ENCODE assay signal across 8 mouse cellular contexts in the genomic region with DNA sequence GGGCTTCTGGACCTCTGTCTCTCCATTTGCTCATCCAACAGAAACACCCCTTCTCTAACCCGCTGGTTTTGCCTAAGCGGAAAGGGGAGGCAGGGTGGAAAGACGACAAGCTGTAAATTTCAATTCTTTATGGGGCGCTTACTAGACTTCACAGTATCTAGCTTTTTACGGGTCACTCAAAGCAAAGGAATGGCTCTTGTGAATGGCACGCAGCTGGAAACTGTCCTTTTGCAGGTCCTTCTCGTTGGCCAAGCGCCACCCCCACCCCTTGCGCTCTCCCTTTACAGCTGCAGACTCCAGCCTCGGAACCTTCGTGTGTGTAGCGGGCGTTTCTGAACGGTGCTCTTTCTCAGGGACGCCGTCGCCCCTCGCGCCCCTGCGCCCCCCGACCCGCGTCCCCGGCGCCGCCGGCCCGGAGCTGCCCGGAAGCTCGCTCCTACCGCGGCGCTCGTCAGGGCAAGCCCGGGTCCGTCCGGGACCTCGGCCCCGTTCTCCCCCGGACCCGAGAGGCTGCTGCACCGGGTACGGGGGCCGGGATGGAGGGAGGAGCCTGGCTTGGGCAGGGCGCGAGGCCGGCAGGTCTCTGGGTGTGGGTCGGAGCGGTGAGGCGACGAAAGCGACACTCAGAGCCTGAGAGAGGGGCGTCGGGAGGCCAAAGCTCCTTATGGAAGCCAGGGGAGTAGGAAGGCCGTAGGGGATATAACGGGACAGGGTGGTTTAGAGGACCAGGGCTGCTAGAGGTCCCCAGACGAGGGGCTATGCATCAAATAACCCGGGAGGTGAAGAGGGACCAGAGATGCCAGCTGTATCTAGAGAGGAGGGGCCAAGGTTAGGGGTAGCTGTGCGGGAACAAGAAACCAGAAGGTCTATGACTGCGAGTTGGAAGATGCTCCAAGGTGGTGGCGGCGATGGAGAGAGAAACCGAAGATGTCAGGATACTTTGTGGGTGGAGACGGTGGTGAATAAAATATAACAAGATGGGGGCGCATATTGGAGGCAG. TPM values are rescaled to one million over a fixed set of nuclear protein-coding genes. Genes with fewer than 3 reads are reported as not detected.
DNase-seq lines count a peak whose midpoint lies in the region; ATAC-seq and TF ChIP-seq lines count a peak whose summit lies in the region.

A gene (plus strand): TSS at position 346 of the 1,000 bp plus-strand sequence.

- peak within 1 kb of the TSS; percentile 75 to 79 for H3K4me3 ChIP-seq in MEL (ENCODE audit: control insufficient read depth in 1 of 2, insufficient read depth in 1 of 2, low read depth in 2 of 2, low read length in 2 of 2)
- peak within 1 kb of the TSS; percentile 69 for H3K4me3 ChIP-seq in cerebellum, adult 2 months (replicated peaks; ENCODE audit: insufficient read depth, low read depth, low read length)
- peak within 1 kb of the TSS; percentile 80 for H3K4me3 ChIP-seq in lung, postnatal 0 days (ENCODE audit: low read depth, low read length)

- ATAC-seq in hematopoietic stem cell, adult 5-6 weeks (replicated peaks in 1 of 2; ENCODE audit: insufficient read depth in 1 of 2, low FRiP score in 2 of 2, low TSS enrichment in 1 of 2, low read depth in 1 of 2, poor library complexity in 2 of 2, severe bottlenecking in 2 of 2) = peak; percentile 48 to 52; a peak in 3 of 4 replicates
- peak; percentile 88 for ATAC-seq in lung, postnatal 0 days

- H3K27me3 ChIP-seq in MEL (ENCODE audit: control insufficient read depth in 1 of 2, insufficient read depth in 2 of 2, low read length in 2 of 2) = no peaks in the 10 kb centered on the region
- H3K27me3 ChIP-seq in cerebellum, adult 2 months (ENCODE audit: control insufficient read depth, insufficient read depth, low read length) = no peaks in the 10 kb centered on the region
- H3K27me3 ChIP-seq in lung, postnatal 0 days (replicated peaks; ENCODE audit: insufficient read depth, low read length) = peaks cover 35% of the 10 kb centered on the region

- TF ChIP-seq CTCF in MEL (IDR thresholded peaks at IDR 0.05 in 2 of 3, conservative IDR thresholded peaks at IDR 0.05 in 1 of 3; ENCODE audit: control insufficient read depth in 1 of 3, insufficient read depth in 1 of 3, low read depth in 2 of 3, low read length in 3 of 3, poor library complexity in 1 of 3, severe bottlenecking in 1 of 3) = no peak
- no peak for TF ChIP-seq CTCF in cerebellum, adult 2 months (IDR thresholded peaks at IDR 0.05; ENCODE audit: borderline replicate concordance, insufficient read depth, low read depth, low read length)
- no peak for TF ChIP-seq CTCF in lung, postnatal 0 days (IDR thresholded peaks at IDR 0.05)

- H3K4me2 ChIP-seq in lung, postnatal 0 days (replicated peaks; ENCODE audit: low read depth, low read length) = peak within 1 kb of the TSS; percentile 94

- TF ChIP-seq RAD21 in MEL (IDR thresholded peaks at IDR 0.05; ENCODE audit: low read depth, low read length) = no peak

- H3K9ac ChIP-seq in MEL (ENCODE audit: control insufficient read depth, low read depth, low read length, poor library complexity, severe bottlenecking) = peak within 1 kb of the TSS; percentile 78
- H3K9ac ChIP-seq in lung, postnatal 0 days (replicated peaks; ENCODE audit: low read depth) = peak within 1 kb of the TSS; percentile 67

- peak; percentile 76 for DNase-seq in MEL (ENCODE audit: low read depth, low spot score)
- DNase-seq in cerebellum, adult 2 months = peak; percentile 84 to 91
- peak in 1 of 2 experiments; percentile 72 for DNase-seq in frontal cortex, adult 2 months (ENCODE audit: extremely low spot score in 1 of 2, low spot score in 1 of 2)
- DNase-seq in layer of hippocampus, postnatal 10 days (ENCODE audit: low spot score in 2 of 2) = peak; percentile 84 to 87
- peak; percentile 81 for DNase-seq in lung, postnatal 0 days (ENCODE audit: low spot score)
- DNase-seq in ovary, postnatal 10 days (ENCODE audit: low spot score) = peak; percentile 69
- DNase-seq in thymus, postnatal 36 days = peak; percentile 61 to 62

- H3K9me3 ChIP-seq in MEL (replicated peaks; ENCODE audit: insufficient read depth, low read length) = no peaks in the 10 kb centered on the region
- H3K9me3 ChIP-seq in lung, postnatal 0 days (ENCODE audit: low read length) = no peaks in the 10 kb centered on the region

- H3K36me3 ChIP-seq in MEL (ENCODE audit: control insufficient read depth in 1 of 2, insufficient read depth in 2 of 2, low read length in 2 of 2) = no peaks in the 10 kb centered on the region
- no peaks in the 10 kb centered on the region for H3K36me3 ChIP-seq in lung, postnatal 0 days (ENCODE audit: insufficient read depth, low read length)

- 1% methylated on average over 65 of the region's 65 CpGs for WGBS in cerebellum, adult 2 months
- WGBS in lung, postnatal 0 days = 3% methylated on average over 63 of the region's 65 CpGs

- no peaks in the 10 kb centered on the region for H3K4me1 ChIP-seq in MEL (ENCODE audit: control insufficient read depth in 1 of 2, insufficient read depth in 2 of 2, low read length in 2 of 2)
- H3K4me1 ChIP-seq in cerebellum, adult 2 months (ENCODE audit: control insufficient read depth, insufficient read depth, low read length) = peaks cover 13% of the 10 kb centered on the region
- H3K4me1 ChIP-seq in lung, postnatal 0 days (ENCODE audit: insufficient read depth, low read depth, low read length) = peaks cover 20% of the 10 kb centered on the region

- peak in 1 of 2 experiments; percentile 10; a peak in 1 of 4 replicates for TF ChIP-seq EP300 in MEL (IDR thresholded peaks at IDR 0.05; ENCODE audit: low read depth in 1 of 2, low read length in 2 of 2)
- no peak for TF ChIP-seq EP300 in lung, postnatal 0 days (IDR thresholded peaks at IDR 0.05)

- H3K27ac ChIP-seq in MEL (ENCODE audit: control insufficient read depth, low read depth, low read length) = peak within 1 kb of the TSS; percentile 34
- peak within 1 kb of the TSS; percentile 10 for H3K27ac ChIP-seq in cerebellum, adult 2 months (ENCODE audit: insufficient read depth, low read length)
- H3K27ac ChIP-seq in lung, postnatal 0 days (ENCODE audit: low read length) = peak within 1 kb of the TSS; percentile 77

- H3K79me2 ChIP-seq in MEL (ENCODE audit: control insufficient read depth, insufficient read depth, low read length, poor library complexity) = no peaks in the 10 kb centered on the region

- TF ChIP-seq POLR2A in MEL (IDR thresholded peaks at IDR 0.05; ENCODE audit: control insufficient read depth in 1 of 2, insufficient read depth in 1 of 2, low read depth in 1 of 2, low read length in 2 of 2, poor library complexity in 1 of 2) = peak; percentile 44 to 52; a peak in 2 of 4 replicates
- TF ChIP-seq POLR2A in cerebellum, adult 2 months (IDR thresholded peaks at IDR 0.05; ENCODE audit: borderline replicate concordance, insufficient read depth, low read length) = peak; percentile 58; the same call in 1 of the 2 replicates

TF ChIP-seq in MEL, 35 proteins besides CTCF, POLR2A, EP300 and RAD21:
- peak; percentile 47 for TF ChIP-seq MAZ (IDR thresholded peaks at IDR 0.05; ENCODE audit: low read depth, low read length)
- TF ChIP-seq MXI1 (IDR thresholded peaks at IDR 0.05; ENCODE audit: low read depth, low read length) = peak; percentile 52; the same call in 1 of the 2 replicates
- TF ChIP-seq NELFE (IDR thresholded peaks at IDR 0.05; ENCODE audit: low read depth, low read length) = peak; percentile 40
- TF ChIP-seq MAX (IDR thresholded peaks at IDR 0.05; ENCODE audit: low read length) = no peak
- peak; percentile 55; the same call in 1 of the 2 replicates for TF ChIP-seq TBP (IDR thresholded peaks at IDR 0.05; ENCODE audit: low read depth, low read length)
- TF ChIP-seq BHLHE40 (IDR thresholded peaks at IDR 0.05; ENCODE audit: borderline replicate concordance, low read depth, low read length) = no peak
- TF ChIP-seq HCFC1 (IDR thresholded peaks at IDR 0.05; ENCODE audit: low read depth, low read length) = peak; percentile 74
- peak; percentile 46; the same call in 1 of the 2 replicates for TF ChIP-seq SIN3A (IDR thresholded peaks at IDR 0.05; ENCODE audit: low read length)
- TF ChIP-seq TCF12 (IDR thresholded peaks at IDR 0.05; ENCODE audit: low read depth, low read length) = peak; percentile 37; the same call in 1 of the 2 replicates
- no peak for TF ChIP-seq USF2 (IDR thresholded peaks at IDR 0.05; ENCODE audit: borderline replicate concordance in 1 of 2, insufficient read depth in 1 of 2, low read depth in 1 of 2, low read length in 2 of 2)
- 0 out of 2 replicates have a peak, but pooled peaks have one; percentile 50 for TF ChIP-seq CHD1 (IDR thresholded peaks at IDR 0.05; ENCODE audit: low read depth, low read length)
- TF ChIP-seq CHD2 (IDR thresholded peaks at IDR 0.05; ENCODE audit: low read length) = no peak

RNA-seq across cellular contexts. Expression of the gene that starts here (rescaled TPM):
- 1.0 and 1.7 TPM in 2 replicates for total RNA-seq in MEL (2012; rRNA removed)
- polyA plus RNA-seq in MEL (2012; ENCODE audit: insufficient read depth in 1 of 2, insufficient read length in 2 of 2, low read depth in 1 of 2, low replicate concordance in 2 of 2, missing spikeins in 1 of 2) = 10 to 100 TPM in 1 of 2 experiments, not detected in 1; 19.9 TPM
- 29.7 and 34.3 TPM in 2 replicates for polyA plus RNA-seq in cerebellum, adult 2 months (2012; rRNA removed)
- polyA plus RNA-seq in frontal cortex, adult 2 months (2012; rRNA removed) = 49.7 and 56.0 TPM in 2 replicates
- 2.1 and 2.4 TPM in 2 replicates for total RNA-seq in hematopoietic stem cell, adult 5-6 weeks (2017)
- total RNA-seq in layer of hippocampus, postnatal 10 days (2021) = 10 to 100 TPM; 74.9 to 80.4 TPM
- polyA plus RNA-seq in lung, postnatal 0 days (2015; fragmentation: Nextera tagmentation; extraction: Ambion mirVana) = 25.7 and 30.4 TPM in 2 replicates

Comparison
In these comparisons a context has a peak if more than half of its experiments do, and no peak if none do; other contexts are left out.
1. RNA of the gene that starts here (total RNA-seq): 74.9 to 80.4 TPM in layer of hippocampus, postnatal 10 days; 2.1 to 2.4 TPM in hematopoietic stem cell, adult 5-6 weeks and 1.0 to 1.7 TPM in MEL; every median in the first group is over 10 times any median in the second.
2. H3K27ac ChIP-seq: peak in every context shown above with its lines; median percentile 77 in lung, postnatal 0 days; 34 in MEL; 10 in cerebellum, adult 2 months.
3. Peak in every context shown above with its lines, with median percentiles within 50 percentile points of each other: H3K4me3 ChIP-seq.